Mouse (Mus musculus) spleen, adult 12 weeks (tissue): ENCODE results near the gene Hpcal1.
"Not testable (repeated sequence)": the region's sequence is repeated elsewhere in the genome, so short reads cannot be mapped to it uniquely, and the experiment has no call there.

Source experiments
- DNase-seq: peaks from one replicate; pipeline ENCODE4 v3.0.0; 2022; ENCODE audit warnings: low spot score

The Hpcal1 gene

GRCm38 (mm10) chr12:17741637-17742364, 51.1 kb downstream of the Hpcal1 start:
- no peak for DNase-seq

GRCm38 (mm10) chr12:17742571-17743321, 52.1 kb downstream of the Hpcal1 start:
- DNase-seq: no peak

GRCm38 (mm10) chr12:17745431-17745830, 54.8 kb downstream of the Hpcal1 start:
- no peak for DNase-seq

GRCm38 (mm10) chr12:17746725-17747124, 56.1 kb downstream of the Hpcal1 start:
- no peak for DNase-seq

GRCm38 (mm10) chr12:17747191-17748154, 56.8 kb downstream of the Hpcal1 start:
- no peak for DNase-seq

GRCm38 (mm10) chr12:17748155-17748529, 57.5 kb downstream of the Hpcal1 start:
- DNase-seq: no peak

GRCm38 (mm10) chr12:17749784-17750183, 59.1 kb downstream of the Hpcal1 start:
- no peak for DNase-seq

- no peak for DNase-seq
Observed at GRCm38 (mm10) chr12:17750500-17750899, 59.8 kb downstream of the Hpcal1 start.

GRCm38 (mm10) chr12:17752828-17753227, 62.2 kb downstream of the Hpcal1 start:
- no peak for DNase-seq

GRCm38 (mm10) chr12:17754771-17755170, 64.1 kb downstream of the Hpcal1 start:
- no peak for DNase-seq

- DNase-seq: no peak
Observed at GRCm38 (mm10) chr12:17756891-17757290, 66.2 kb downstream of the Hpcal1 start.

- no peak for DNase-seq
Observed at GRCm38 (mm10) chr12:17762286-17762933, 71.8 kb downstream of the Hpcal1 start.

- no peak for DNase-seq
Observed at GRCm38 (mm10) chr12:17763054-17763453, 72.4 kb downstream of the Hpcal1 start.

- DNase-seq: no peak
Observed at GRCm38 (mm10) chr12:17764005-17764404, 73.3 kb downstream of the Hpcal1 start.

GRCm38 (mm10) chr12:17767567-17767966, 76.9 kb downstream of the Hpcal1 start:
- DNase-seq: not testable (repeated sequence)

GRCm38 (mm10) chr12:17769476-17770172, 79.0 kb downstream of the Hpcal1 start:
- DNase-seq: no peak

- no peak for DNase-seq
Observed at GRCm38 (mm10) chr12:17770538-17770937, 79.9 kb downstream of the Hpcal1 start.

GRCm38 (mm10) chr12:17773721-17774120, 83.1 kb downstream of the Hpcal1 start:
- not testable (repeated sequence) for DNase-seq

- DNase-seq: not testable (repeated sequence)
Observed at GRCm38 (mm10) chr12:17774842-17775241, 84.2 kb downstream of the Hpcal1 start.

GRCm38 (mm10) chr12:17778320-17778719, 87.7 kb downstream of the Hpcal1 start:
- no peak for DNase-seq

GRCm38 (mm10) chr12:17779093-17779492, 88.4 kb downstream of the Hpcal1 start:
- DNase-seq: no peak
